Mouse (Mus musculus): ENCODE measurements around the gene Mob4. TPM values are rescaled to one million over a fixed set of nuclear protein-coding genes. Genes with fewer than 3 reads are reported as not detected.

The Mob4 gene
- polyA plus RNA-seq, 1 experiment from 2014 or later: 169 TPM

DNA sequence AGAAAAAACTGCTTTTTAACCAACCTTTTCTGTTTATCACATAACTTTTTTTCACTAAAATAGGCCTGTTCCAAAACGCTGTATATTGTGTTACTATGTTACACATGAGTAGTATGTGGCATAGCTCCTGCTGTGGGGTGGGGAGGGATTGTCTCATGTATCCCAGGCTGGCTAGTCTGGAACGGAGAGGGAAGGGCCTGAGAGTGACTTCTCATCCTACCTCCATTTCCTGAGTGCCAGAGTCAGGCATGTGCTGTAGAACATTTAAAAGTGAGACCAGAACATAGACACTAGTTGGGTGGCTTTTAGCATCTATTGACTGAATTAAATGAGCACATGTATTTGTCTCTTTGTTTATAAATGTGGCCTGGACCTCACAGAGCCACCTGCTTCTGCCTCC lies 2.1 kb downstream of the Mob4 start:
- Histone ChIP-seq H3K36me3 (no peaks in the 10 kb centered on the region), H3K27me3 (replicated peaks) (no peaks in the 10 kb centered on the region), H3K9ac (replicated peaks) (no peak overlapping the region), H3K4me2 (no peak overlapping the region), H3K27ac (replicated peaks) (no peak overlapping the region), H3K4me1 (peaks cover 25% of the 10 kb centered on the region), H3K4me3 (replicated peaks) (no peak overlapping the region), H3K9me3 (replicated peaks) (no peaks in the 10 kb centered on the region)
- no peak for ATAC-seq (ENCODE audit: low FRiP score)
- WGBS: 73% methylated on average over 2 of the region's 2 CpGs

DNA sequence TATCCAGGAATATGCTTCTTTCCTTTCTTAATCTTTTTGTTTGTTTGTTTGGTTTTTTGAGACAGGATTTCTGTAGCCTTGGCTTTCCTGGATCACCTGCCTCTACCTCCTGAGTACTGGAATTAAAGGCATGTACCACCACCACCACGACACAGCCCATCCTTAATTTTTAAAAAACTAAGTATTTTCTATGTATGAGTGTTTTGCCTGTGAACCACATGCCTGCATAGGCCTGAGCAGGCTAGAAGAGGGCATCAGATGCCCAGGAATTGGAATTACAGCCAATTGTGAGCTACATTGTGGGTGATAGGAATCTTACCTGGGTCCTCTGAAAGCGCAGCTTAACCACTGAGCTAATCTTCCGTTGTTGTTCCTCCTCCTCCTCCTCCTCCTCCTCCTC lies 3.3 kb downstream of the Mob4 start:
- no peak overlapping the region for H3K4me2 ChIP-seq
- no peaks in the 10 kb centered on the region for H3K9me3 ChIP-seq (replicated peaks)
- peaks cover 25% of the 10 kb centered on the region for H3K4me1 ChIP-seq
- H3K36me3 ChIP-seq: no peaks in the 10 kb centered on the region
- H3K9ac ChIP-seq (replicated peaks): no peak overlapping the region
- H3K27ac ChIP-seq (replicated peaks): no peak overlapping the region
- no peak for ATAC-seq (ENCODE audit: low FRiP score)
- no peaks in the 10 kb centered on the region for H3K27me3 ChIP-seq (replicated peaks)
- 95% methylated on average over 3 of the region's 3 CpGs for WGBS
- H3K4me3 ChIP-seq (replicated peaks): no peak overlapping the region

DNA sequence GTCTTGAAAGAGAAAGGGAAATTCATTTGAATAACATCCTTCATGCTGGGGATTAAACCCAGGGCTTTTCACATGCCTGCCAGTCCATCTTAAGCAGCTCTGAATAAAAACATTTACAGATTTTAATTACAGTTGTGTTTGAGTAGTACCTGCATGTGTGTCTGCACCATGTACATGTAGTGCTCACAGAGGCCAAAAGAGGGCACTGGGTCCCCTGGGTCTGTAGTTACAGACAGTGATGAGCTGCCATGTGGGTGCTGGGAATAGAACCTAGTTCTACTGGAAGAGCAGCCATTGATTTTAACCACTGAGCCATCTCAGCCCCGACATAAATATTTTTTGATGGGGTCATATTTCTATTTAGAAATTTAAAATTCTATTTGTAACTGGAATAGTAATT lies 4.8 kb downstream of the Mob4 start:
- H3K4me2 ChIP-seq: no peak overlapping the region
- H3K27me3 ChIP-seq (replicated peaks): no peaks in the 10 kb centered on the region
- 100% methylated on average over 1 of the region's 1 CpGs for WGBS
- H3K9ac ChIP-seq (replicated peaks): no peak overlapping the region
- no peak overlapping the region for H3K4me3 ChIP-seq (replicated peaks)
- H3K27ac ChIP-seq (replicated peaks): no peak overlapping the region
- no peak for ATAC-seq (ENCODE audit: low FRiP score)
- H3K4me1 ChIP-seq: peaks cover 20% of the 10 kb centered on the region
- peaks cover 9% of the 10 kb centered on the region for H3K36me3 ChIP-seq
- no peaks in the 10 kb centered on the region for H3K9me3 ChIP-seq (replicated peaks)

GRCm38 (mm10) chr1:55144338-55144737 lies 13.3 kb downstream of the Mob4 start:
- Histone ChIP-seq H3K4me3 (replicated peaks) (no peak overlapping the region), H3K4me2 (no peak overlapping the region), H3K36me3 (peaks cover 26% of the 10 kb centered on the region), H3K4me1 (no peaks in the 10 kb centered on the region), H3K27ac (replicated peaks) (no peak overlapping the region), H3K9ac (replicated peaks) (no peak overlapping the region), H3K27me3 (replicated peaks) (no peaks in the 10 kb centered on the region), H3K9me3 (replicated peaks) (no peaks in the 10 kb centered on the region)
- 97% methylated on average over 4 of the region's 4 CpGs for WGBS
- ATAC-seq (ENCODE audit: low FRiP score): no peak

DNA sequence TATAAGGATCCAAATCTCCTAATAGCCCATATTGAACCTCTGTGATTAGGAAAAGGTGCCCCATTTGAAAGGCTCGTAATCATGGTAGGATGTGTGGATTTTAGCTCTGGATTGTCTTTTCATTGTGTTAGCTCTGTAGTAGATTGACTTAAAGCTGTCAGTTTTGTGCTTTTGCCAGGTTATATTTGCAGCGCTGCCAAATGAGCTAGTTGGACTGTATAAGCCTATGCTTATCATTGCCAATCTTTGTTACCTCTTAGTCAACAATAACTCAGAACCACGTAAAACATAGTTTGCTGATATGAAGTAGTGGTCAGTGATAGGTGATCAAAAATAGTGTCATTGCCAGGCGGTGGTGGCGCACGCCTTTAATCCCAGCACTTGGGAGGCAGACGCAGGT lies 14.5 kb downstream of the Mob4 start:
- Histone ChIP-seq H3K27me3 (replicated peaks) (no peaks in the 10 kb centered on the region), H3K9me3 (replicated peaks) (no peaks in the 10 kb centered on the region), H3K9ac (replicated peaks) (no peak overlapping the region), H3K4me3 (replicated peaks) (no peak overlapping the region), H3K27ac (replicated peaks) (no peak overlapping the region), H3K36me3 (peaks cover 29% of the 10 kb centered on the region), H3K4me2 (no peak overlapping the region), H3K4me1 (no peaks in the 10 kb centered on the region)
- no peak for ATAC-seq (ENCODE audit: low FRiP score)
- WGBS: 96% methylated on average over 7 of the region's 7 CpGs

DNA sequence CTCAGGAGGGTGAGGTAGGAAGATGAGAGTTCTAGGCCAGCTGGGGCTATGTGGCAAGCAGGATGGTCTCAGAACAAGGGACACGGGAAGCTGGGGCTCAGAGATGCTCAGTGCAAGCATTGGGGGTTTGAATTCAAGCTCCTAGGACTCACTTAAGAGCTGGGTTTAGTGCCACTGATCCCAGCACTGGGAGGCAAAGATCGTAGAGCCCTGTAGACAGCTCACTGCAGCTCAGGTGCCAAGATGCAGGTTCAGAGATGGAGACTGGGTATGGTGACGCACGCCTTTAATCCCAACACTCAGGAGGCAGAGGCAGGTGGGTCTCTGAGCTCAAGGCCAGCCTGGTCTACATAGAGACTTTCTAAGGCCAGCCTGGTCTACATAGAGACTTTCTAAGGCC lies 26.3 kb downstream of the Mob4 start:
- H3K27ac ChIP-seq (replicated peaks): no peak overlapping the region
- H3K4me1 ChIP-seq: no peaks in the 10 kb centered on the region
- no peak for ATAC-seq (ENCODE audit: low FRiP score)
- H3K4me2 ChIP-seq: no peak overlapping the region
- no peaks in the 10 kb centered on the region for H3K27me3 ChIP-seq (replicated peaks)
- peaks cover 44% of the 10 kb centered on the region for H3K36me3 ChIP-seq
- no peak overlapping the region for H3K4me3 ChIP-seq (replicated peaks)
- H3K9me3 ChIP-seq (replicated peaks): no peaks in the 10 kb centered on the region
- 97% methylated on average over 4 of the region's 4 CpGs for WGBS
- H3K9ac ChIP-seq (replicated peaks): no peak overlapping the region

DNA sequence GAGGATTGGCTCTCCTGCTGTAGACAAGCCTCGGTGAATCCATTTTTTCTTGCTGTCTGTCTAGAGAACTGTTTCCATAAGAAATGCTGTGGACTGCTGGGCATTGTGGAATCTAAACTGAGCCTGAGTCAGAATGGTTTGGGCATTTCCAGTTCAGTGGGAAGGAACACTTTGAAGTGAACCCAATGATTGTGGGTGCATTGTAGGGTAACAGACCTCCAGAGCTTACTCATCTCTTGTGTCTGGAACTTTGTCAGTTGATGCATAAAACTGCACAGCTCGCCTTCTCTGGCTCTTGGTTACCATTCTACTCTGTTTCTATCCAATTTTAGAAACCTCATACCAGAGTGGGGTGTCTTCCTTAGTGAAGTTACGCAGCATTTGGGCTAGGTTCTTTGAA lies 27.2 kb downstream of the Mob4 start:
- no peak overlapping the region for H3K9ac ChIP-seq (replicated peaks)
- no peaks in the 10 kb centered on the region for H3K27me3 ChIP-seq (replicated peaks)
- H3K9me3 ChIP-seq (replicated peaks): no peaks in the 10 kb centered on the region
- H3K27ac ChIP-seq (replicated peaks): no peak overlapping the region
- 96% methylated on average over 3 of the region's 3 CpGs for WGBS
- no peak overlapping the region for H3K4me3 ChIP-seq (replicated peaks)
- H3K36me3 ChIP-seq: peaks cover 43% of the 10 kb centered on the region
- no peak for ATAC-seq (ENCODE audit: low FRiP score)
- no peaks in the 10 kb centered on the region for H3K4me1 ChIP-seq
- no peak overlapping the region for H3K4me2 ChIP-seq

- H3K27me3 ChIP-seq (replicated peaks): no peaks in the 10 kb centered on the region
- 93% methylated on average over 8 of the region's 8 CpGs for WGBS
- no peaks in the 10 kb centered on the region for H3K4me1 ChIP-seq
- H3K9ac ChIP-seq (replicated peaks): no peak overlapping the region
- no peaks in the 10 kb centered on the region for H3K9me3 ChIP-seq (replicated peaks)
- no peak overlapping the region for H3K27ac ChIP-seq (replicated peaks)
- H3K4me2 ChIP-seq: no peak overlapping the region
- H3K36me3 ChIP-seq: peaks cover 41% of the 10 kb centered on the region
- H3K4me3 ChIP-seq (replicated peaks): no peak overlapping the region
- no peak for ATAC-seq (ENCODE audit: low FRiP score)
Measured at GRCm38 (mm10) chr1:55158821-55159220, 27.8 kb downstream of the Mob4 start.

DNA sequence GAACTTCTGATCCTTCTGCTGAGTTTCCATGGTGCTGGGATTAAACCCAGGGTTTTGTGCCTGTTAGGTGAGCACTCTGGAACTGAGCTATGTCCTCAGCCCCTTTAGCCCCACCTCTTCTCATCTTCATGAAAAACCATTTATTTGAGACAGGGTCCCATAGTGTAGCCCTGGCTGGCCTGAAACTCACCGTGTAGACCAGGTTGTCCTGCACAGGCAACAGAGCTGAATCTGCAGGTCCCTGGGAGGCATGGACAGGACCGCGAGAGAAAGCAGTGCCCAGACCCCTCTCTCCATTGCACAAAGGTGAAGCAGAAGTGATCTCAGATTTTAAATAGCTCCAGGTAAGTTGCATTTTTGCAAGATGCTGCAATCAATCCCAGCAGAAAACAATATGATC lies 29.2 kb downstream of the Mob4 start:
- no peak overlapping the region for H3K4me2 ChIP-seq
- H3K36me3 ChIP-seq: peaks cover 34% of the 10 kb centered on the region
- 90% methylated on average over 3 of the region's 3 CpGs for WGBS
- peak overlapping the region; percentile 61 for H3K27ac ChIP-seq (replicated peaks)
- H3K9ac ChIP-seq (replicated peaks): no peak overlapping the region
- H3K4me3 ChIP-seq (replicated peaks): no peak overlapping the region
- no peaks in the 10 kb centered on the region for H3K27me3 ChIP-seq (replicated peaks)
- ATAC-seq (ENCODE audit: low FRiP score): no peak
- H3K4me1 ChIP-seq: no peaks in the 10 kb centered on the region
- H3K9me3 ChIP-seq (replicated peaks): no peaks in the 10 kb centered on the region

- Histone ChIP-seq H3K9me3 (replicated peaks) (no peaks in the 10 kb centered on the region), H3K27ac (replicated peaks) (peak overlapping the region; percentile 64), H3K27me3 (replicated peaks) (no peaks in the 10 kb centered on the region), H3K4me2 (no peak overlapping the region), H3K9ac (replicated peaks) (no peak overlapping the region), H3K36me3 (peaks cover 27% of the 10 kb centered on the region), H3K4me3 (replicated peaks) (no peak overlapping the region), H3K4me1 (no peaks in the 10 kb centered on the region)
- peak; percentile 69 for ATAC-seq (ENCODE audit: low FRiP score)
- 78% methylated on average over 17 of the region's 17 CpGs for WGBS
Measured at GRCm38 (mm10) chr1:55160831-55161638, 30.0 kb downstream of the Mob4 start.

GRCm38 (mm10) chr1:55161895-55162294 lies 30.9 kb downstream of the Mob4 start:
- 74% methylated on average over 7 of the region's 7 CpGs for WGBS
- ATAC-seq (ENCODE audit: low FRiP score): no peak; the same call in 1 of the 2 replicates
- H3K9ac ChIP-seq (replicated peaks): no peak overlapping the region
- no peak overlapping the region for H3K4me3 ChIP-seq (replicated peaks)
- peak overlapping the region; percentile 64; the same call in 1 of the 2 replicates for H3K27ac ChIP-seq (replicated peaks)
- H3K9me3 ChIP-seq (replicated peaks): no peaks in the 10 kb centered on the region
- peaks cover 19% of the 10 kb centered on the region for H3K36me3 ChIP-seq
- no peaks in the 10 kb centered on the region for H3K27me3 ChIP-seq (replicated peaks)
- H3K4me2 ChIP-seq: no peak overlapping the region
- H3K4me1 ChIP-seq: no peaks in the 10 kb centered on the region

GRCm38 (mm10) chr1:55162781-55163180 lies 31.8 kb downstream of the Mob4 start:
- no peak overlapping the region for H3K27ac ChIP-seq (replicated peaks)
- ATAC-seq (ENCODE audit: low FRiP score): no peak
- H3K4me2 ChIP-seq: no peak overlapping the region
- no peaks in the 10 kb centered on the region for H3K9me3 ChIP-seq (replicated peaks)
- H3K4me1 ChIP-seq: no peaks in the 10 kb centered on the region
- WGBS: 69% methylated on average over 5 of the region's 5 CpGs
- peaks cover 10% of the 10 kb centered on the region for H3K36me3 ChIP-seq
- no peak overlapping the region for H3K9ac ChIP-seq (replicated peaks)
- H3K4me3 ChIP-seq (replicated peaks): no peak overlapping the region
- H3K27me3 ChIP-seq (replicated peaks): no peaks in the 10 kb centered on the region

Measured in neural tube, embryonic 15.5 days (tissue).